Mouse (Mus musculus) layer of hippocampus, postnatal 25 days (tissue): ENCODE measurements around the gene Ppil6. TPM values are rescaled to one million over a fixed set of nuclear protein-coding genes. Genes with fewer than 3 reads are reported as not detected.

Experiments
- DNase-seq, 2 experiments: peaks; one replicate each; pipeline ENCODE4 v3.0.0; 2022; ENCODE audit warnings: mixed read lengths in 2 of 2, low spot score in 1 of 2; ENCODE audit errors: extremely low spot score in 1 of 2
- total RNA-seq, 2 experiments: library from RNA; stranded (reverse); gene quantifications; 2 replicates each; pipeline ENCODE4 v1.2.3; 2021

Gene Ppil6
- total RNA-seq, 2 experiments from 2014 or later = 5.8 to 8.0 TPM

DNA sequence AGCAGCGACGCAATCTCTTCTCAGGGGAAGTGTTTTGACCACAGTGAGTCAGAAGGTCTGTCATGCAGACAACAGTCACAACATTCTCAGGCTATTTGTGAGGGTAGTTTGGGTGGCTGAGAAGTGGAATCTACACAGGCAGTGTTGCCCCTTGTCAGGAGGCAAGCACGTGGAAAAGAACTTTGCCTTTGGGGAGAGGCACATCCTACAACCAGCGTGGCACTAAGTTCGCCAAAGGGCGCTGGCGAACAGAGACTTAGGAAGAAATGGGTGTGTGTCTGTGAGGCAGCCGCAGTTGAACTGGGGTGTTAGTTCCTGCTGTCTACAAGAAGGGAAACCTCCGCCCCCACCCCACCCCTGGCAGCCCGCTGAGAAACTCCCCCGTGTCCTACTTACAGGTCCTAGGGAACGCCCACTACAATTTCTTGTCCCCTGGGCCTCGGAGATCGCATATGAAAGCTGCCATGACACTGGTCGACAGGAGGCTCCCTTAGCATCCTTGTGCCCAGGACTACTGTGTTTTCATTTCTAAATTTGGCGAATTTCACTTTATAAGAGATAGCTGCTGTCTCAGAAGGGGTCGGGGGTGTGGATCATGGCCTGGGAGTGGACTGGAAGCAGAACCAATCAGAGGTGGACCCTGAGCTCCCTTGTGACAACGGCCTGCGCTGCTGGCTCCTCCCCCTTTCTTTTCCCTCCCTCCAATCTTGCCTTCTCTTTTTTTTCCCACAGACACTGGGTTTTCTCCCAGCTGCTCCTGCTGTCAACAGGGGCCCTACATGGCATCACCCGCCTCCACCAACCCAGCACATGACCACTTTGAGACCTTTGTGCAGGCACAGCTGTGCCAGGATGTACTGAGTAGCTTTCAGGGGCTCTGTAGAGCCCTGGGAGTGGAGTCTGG, 12.7 kb upstream of the Ppil6 start:
- DNase-seq = peak in 1 of 2 experiments; percentile 23

DNA sequence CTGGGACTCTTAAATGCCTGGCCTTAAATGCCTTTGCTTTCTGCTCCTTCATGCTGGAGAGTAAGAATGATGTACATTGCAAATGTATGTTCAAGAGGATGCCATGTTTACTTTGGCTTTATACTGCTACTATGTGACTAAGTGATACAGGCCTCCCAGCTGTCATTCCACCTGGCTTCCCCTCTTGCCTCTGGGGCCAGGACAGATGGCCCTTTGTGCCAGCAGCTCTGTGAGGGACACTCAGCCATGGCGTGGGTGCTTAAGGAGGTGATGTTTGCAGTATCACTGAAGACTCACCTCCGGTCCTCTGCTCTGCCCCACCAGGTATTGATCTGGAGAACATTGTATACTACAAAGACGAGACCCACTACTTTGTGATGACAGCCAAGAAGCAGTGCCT, 10.3 kb upstream of the Ppil6 start:
- DNase-seq = no peak

DNA sequence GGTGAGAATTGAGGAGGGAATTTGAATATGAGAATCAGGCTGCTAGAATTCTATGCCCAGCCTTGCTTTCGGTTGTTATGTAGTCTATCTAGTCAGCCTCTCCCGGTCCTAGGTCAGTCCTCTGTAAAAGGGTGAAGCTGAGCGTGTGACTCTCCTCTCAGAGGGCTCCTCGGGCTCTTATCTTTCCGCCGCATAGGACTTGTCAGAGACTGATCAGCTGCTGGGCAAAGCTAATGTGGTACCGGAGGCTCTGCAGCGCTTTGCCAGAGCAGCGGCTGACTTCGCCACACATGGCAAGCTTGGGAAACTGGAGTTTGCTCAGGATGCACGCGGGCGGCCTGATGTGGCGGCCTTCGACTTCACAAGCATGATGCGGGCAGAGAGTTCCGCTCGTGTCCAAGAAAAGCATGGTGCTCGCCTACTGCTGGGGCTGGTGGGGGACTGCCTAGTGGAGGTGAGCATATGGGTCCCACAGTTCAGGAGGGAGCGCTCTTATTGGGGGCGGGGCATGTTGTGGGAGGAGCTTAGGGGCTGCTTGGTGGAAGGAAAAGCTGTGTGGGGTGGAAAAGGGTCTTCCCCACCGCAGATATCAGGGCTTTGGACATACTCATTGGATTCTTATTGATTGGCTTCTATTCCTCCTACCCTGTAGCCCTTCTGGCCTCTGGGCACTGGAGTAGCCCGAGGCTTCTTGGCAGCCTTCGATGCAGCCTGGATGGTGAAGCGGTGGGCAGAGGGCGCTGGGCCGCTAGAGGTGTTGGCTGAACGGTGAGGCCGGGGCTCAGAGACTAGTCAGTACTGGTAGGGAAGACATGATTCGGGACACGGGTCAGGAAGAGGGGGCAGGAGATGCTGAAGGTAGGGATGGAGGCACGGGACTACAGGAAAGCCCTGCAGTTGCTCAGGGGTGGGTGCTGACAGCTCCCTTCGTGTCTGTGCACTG, 9.0 kb upstream of the Ppil6 start:
- DNase-seq = no peak

DNA sequence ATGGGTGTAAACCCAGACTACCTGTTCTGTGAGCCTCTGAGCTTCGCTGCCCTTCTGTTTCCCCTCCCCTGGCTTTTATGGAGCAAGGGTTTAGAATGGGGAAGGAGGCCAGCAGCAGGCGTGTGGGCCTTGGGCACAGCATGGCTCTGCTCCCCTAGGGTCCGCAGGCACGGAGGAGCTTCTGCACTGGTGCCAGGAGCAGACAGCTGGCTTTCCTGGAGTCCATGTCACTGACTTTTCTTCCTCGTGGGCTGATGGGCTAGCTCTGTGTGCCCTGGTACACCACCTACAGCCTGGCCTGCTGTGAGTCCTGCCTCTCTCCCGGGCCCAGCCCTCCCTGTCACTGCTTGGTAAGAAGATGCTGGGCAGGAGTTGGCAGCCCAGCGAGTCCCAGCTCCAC, 7.8 kb upstream of the Ppil6 start:
- no peak for DNase-seq

DNA sequence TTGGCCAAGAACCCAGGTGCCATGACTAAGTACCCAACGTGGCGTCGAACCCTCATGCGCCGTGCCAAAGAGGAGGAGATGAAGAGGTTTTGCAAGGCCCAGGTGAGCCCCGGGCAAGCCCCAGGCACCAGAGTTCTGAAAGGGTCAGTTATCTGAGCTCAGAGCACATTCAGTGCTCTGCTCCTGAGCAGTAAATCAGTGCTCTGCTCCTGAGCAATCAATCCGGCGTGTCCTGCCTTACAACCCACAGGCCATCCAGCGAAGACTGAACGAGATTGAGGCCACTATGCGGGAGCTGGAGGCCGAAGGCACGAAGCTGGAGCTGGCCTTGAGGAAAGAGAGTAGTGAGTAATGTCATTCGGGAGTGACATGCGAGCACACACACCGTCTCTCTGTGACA, 4.5 kb upstream of the Ppil6 start:
- no peak for DNase-seq

DNA sequence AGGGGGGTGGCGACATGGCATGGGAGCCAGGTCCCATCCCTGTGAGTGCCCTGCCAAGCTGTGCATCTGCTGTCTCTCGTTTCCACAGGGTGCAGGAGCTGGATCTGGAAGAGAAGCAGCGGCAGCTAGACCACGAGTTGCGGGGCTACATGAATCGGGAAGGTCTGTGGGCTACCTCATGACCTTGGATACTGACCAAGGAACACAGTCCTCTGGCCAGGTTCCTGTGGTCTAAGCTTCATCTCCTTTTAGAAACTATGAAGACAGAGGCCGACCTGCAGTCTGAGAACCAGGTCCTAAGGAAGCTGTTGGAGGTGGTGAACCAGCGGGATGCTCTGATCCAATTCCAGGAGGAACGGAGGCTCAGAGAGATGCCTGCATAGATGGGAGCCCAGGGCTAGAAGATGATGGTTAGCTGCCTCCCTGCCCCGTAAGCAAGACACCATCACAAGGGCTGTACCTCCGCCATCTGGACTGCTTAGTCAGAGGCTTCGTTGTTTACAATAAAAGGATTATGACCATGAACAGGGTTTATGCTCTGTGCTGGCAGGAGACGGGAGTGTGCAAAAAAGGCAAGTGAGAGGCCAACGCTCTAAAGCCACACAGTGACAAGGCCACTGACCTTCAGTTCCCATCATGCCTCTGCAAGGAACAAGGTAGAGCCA, 3.6 kb upstream of the Ppil6 start:
- no peak for DNase-seq

DNA sequence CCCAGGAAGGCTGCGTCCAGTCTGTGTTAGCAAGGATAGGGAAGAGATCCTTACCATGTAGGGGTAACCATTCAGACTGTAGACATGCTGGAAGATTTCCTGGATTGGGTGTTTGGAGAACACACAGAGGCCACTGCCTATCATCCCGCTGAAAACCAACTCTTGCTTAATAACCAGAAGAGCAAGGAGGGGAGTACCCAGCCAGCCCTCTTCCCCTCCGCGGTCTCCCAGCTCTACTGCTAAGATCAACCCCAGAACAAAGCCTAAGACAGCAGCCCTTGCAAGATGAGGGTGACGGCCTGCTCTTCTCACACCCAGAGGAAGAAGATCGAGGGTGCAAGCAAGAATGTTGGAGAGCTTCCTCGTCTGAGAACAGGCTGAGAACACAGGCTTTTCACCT, 1.4 kb upstream of the Ppil6 start:
- DNase-seq = no peak

DNA sequence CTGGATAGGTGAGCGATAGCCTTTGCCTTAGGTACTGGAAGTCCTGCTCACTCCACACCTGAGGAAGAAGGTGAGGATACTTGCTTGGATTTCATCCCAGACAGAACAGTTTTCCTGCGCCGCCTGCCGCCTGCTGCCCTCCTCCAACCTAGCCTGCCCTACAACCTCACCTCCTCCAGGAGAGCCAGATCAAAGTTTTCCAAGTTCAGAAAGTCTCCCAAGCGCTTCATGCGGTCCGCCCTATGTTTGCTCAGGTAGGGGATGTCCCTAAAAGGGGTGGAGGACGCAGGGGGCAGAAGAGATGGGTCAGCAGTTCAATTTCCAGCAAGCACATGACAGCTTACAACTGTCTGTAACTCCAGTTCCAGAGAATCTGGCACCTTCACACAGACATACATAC, 945 bp upstream of the Ppil6 start:
- DNase-seq = no peak

DNA sequence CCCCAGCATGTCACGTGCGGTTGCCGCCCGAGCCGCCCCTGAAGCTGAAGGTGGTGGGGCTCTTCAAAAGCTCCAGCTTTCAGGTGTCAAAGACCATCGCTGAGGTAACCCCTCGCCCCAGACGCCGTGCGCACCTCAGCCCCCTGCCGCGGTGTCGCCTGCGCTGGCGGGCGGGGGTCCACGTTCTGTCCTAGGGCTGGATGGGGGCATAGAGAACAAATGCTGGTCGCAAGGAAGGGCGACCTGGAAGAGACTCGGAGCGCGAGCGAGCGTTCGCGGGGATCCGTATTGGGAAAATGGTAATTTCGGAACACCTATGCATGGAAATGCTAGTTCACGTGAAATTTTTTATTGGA, 257 bp downstream of the Ppil6 start:
- DNase-seq = no peak

DNA sequence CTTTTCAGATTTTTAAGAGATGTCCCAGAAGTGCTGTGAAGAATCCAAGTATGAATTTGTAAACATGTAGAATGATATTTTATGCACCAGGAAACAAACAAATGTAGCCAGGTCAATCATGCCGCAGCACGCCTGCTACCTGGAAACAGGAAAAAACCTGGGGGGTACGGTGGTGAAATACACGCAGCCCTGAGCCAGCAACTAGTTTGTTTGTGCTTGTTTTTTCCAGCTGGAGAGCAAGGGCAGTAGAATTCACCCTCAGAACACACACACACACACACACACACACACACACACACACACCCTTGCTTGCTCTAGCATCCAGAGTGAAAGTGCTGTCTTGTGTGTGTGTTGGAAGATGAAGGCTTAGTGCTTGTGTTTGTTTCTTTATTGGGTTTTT, 872 bp downstream of the Ppil6 start:
- no peak for DNase-seq

DNA sequence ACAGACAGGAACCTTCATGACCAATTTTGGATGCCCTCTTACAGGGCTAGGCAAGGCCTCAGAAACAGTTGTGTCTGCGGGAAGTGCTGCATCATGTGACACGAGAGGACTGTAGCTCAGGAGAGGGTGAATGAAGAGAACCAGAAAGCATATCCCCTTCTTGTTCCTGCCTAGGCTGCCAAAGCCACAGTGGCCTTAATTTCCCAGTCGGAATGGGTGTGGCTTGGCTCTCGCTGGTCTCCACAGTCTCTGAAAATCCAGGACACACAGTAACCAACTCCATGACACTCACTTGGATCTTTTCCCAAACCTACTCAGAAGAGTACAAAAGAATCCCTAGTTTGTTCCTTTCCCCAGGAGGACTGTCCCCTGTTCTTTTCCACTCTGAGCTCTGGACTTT, 10.7 kb downstream of the Ppil6 start:
- no peak for DNase-seq

DNA sequence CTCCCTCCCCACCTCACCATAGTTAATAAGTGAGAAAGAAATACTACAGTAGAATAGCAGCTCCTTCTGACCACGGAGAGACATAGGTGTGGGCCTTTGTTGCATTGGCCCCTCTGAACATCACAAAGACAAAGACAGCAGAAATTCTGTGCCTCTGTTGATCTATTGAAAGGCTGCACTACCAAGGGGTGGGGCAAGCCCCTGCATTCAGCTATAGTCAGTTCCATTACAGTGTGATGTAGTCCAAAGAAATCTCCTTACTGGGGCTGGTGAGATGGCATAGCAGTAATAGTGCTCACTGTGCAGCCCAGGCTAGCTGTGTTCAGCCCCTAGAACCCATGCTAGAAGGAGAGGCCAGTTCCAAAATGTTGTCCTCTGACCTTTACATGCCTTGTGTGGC, 14.8 kb downstream of the Ppil6 start:
- DNase-seq = no peak

DNA sequence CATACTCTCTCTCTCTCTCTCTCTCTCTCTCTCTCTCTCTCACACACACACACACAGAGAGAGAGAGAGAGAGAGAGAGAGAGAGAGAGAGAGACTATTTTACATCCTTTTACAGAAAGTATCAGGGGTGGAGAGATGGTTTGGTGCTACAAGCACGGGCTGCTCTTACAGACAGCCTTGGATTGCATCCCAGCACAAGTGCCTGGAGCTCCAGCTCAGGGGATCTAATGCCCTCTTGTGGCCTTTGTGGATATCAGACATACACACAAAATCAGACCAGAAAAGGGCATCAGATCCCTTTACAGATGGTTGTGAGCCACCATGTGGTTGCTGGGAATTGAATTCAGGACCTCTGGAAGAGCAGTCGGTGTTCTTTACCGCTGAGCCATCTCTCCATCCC, 15.2 kb downstream of the Ppil6 start:
- peak in 1 of 2 experiments; percentile 50 for DNase-seq

DNA sequence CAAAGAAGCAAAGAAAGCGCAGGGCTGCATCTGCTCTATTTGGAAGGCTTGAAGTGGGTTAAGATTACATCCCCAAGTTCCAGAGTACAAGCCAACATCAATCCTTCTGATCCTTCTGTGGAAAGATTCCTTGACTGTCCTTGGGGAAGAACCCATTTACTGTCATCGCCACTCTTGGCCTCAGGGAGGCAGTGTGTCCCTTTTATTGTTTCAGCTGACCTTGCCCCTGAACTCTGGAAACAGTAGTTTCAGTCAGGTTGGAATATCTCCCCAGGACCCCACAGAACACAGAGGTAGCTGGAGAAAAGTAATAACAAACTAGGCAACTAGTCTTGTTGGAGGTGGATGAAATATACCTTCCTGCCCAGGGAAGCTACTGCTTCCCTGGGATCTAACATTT, 18.9 kb downstream of the Ppil6 start:
- DNase-seq = no peak

DNA sequence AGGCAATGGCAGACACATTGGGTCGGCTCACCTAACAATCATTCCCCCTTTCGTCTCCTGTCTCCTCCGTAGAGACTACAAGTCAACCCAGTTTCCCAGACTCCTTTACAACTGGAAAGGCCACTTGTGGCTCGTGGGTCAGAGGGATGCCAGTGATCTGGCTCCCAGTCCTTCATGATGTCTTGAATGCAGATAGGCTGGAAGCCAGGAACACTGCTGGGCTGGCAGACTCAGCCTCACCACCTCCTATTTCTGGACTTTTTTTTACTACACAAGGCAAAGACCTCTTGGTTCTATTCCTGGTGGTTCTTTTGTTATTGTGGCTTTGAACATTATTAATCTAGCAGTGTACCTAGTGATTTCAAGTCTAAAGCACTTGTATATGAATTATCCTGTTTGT, 24.1 kb downstream of the Ppil6 start:
- DNase-seq = no peak

DNA sequence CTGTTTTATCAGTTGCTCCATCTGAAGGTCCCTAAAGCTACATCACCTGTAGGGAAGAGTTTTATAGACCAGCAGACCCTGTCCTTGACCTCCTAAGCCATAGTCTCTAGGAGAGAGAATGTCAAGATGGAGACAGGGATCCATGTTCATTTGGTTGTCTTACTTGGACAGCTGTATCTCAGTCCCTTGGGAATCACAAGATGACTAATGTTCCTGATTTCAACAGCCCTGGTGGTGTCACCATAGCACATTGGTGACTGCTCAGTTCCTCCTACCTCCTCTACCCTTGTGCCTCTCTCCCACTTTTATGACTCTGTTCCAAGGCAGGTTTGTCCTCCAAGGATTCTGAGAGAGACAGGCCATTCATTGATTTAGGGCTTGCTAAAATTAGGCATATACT, 24.7 kb downstream of the Ppil6 start:
- no peak for DNase-seq

DNA sequence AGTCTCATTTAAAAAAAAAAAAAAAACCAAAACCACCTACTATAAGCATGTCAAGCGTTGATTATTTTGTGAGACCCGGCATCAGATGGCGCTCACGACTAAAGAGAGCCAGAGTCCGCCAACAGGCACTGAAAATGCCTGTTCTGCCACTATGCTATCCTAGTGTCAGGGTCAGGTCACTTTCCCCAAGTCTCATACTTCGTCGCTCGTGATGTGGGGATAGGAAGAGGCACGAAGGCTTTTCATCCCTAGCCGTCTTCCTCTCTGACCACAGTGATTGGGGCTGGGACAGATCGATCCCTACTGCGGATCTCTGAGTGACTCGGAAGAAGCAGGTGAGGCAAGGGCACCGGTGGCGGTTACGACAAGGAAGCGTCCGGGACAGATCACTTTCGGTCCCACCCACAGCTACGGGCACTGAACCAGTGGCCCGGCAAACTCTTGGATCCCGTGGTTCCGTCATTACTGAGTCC, 28.3 kb downstream of the Ppil6 start:
- peak in 1 of 2 experiments; percentile 45 for DNase-seq

DNA sequence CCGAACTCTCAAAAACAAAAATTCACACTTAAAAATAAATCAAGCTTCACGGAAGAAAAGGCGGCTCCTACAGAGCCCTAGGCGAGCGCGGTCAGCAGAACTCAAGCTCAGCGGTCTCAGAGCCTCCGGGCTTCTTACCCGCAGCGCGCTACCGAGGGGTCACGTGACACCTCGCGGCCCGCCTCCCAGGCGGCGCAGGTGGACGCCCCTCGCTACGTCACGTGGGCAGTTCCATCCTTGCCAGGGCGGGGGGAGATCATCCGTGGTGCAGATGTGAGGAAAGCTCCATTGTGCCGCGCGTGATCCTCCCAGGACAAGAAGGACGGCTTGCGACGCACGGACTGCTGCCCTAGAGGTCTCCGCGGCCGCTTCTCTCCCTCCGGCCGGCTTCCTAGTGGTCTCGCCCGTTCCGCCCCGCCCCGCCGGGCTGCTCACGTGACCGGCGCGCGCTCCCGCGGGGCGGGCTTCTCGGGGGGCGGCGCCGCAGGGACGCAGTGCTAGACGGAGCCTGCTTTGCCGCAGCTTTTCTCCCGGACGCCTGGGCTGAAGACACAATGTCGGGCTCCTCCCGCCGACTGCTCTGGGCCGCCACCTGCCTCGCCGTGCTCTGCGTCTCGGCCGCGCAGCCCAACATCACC, 28.9 kb downstream of the Ppil6 start, which contains the start of gene Cd164:
Gene Cd164, plus strand, starts transcription at position 434 of the 638 bp plus-strand sequence.
- DNase-seq = peak; percentile 84 to 91

DNA sequence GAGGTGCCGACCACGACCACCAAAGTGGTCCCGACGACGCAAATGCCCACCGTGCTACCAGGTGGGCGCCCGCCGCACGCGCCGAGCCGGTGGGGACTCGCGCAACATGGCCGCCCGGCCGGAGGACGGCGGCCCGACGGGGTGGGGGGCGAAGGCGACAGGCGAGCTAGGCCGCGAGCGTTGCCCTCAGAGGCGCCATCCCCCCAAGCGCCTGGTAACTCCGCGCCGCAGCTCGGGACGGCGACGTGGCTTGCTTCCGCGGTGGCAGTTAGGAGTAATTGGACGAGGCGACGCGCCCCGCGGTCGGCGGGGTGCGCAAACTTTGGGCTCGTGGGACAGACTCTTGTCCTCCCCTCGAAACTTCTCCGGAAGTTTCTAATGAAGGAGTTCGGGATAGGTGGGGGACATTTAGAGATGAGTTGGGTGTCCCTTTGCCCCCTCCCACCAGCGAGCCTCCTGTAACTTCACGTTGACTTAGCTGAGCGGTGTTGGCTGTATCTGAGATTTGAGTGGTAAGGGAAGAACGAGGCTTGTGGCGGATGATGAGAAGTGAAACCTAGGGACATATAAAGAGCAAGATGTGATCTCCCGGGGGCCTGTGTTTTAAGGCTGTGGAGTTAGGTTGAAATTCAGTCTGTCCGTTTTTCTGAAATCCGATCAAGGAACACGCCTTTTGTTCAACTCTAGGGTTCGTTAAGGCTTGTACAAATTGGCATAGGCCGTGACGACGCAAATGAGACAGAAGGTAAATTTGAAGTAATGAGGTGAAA, 29.6 kb downstream of the Ppil6 start:
- DNase-seq = peak in 1 of 2 experiments; percentile 40

DNA sequence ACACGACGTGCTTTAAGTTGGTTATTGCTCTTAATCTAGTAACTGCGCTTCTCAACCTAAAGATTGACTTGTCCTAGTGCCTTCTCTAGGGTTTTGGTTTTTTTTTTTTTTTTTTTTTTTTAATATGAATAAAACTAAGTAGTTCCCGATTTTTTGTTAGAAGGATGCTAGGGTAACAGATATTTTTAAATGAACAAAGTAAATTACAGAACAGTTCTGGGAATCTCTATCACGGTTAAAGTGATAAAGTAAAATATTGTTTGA, 30.1 kb downstream of the Ppil6 start:
- DNase-seq = no peak
